In the genomic region with DNA sequence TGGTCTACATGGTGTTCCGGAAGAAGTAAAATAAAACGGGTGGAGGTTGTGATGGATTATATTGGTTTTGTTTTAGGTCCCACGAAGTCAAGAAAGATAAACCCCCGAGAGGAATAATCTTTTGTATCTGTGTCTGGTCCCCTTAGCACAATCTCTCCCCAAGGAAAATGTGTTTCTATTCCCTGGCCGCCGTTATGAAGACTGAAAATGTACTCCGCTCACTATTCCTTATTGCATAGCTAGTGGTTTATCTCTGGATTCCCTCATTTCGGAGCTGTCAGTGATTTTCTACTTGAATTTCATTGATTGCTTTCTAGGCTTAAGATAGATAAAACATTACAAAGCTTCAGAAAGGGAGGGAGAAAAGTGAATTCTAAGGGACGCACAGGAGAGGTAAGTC, we compare ENCODE assay signal across 8 mouse cellular contexts. TPM values are rescaled to one million over a fixed set of nuclear protein-coding genes. Genes with fewer than 3 reads are reported as not detected.
DNase-seq lines count a peak whose midpoint lies in the region; ATAC-seq and TF ChIP-seq lines count a peak whose summit lies in the region.

No protein-coding gene starts in this region.

- ATAC-seq in embryonic facial prominence, embryonic 11.5 days (replicated peaks; ENCODE audit: insufficient number of reproducible peaks, low FRiP score, low TSS enrichment, low read depth): no peak
- ATAC-seq in intestine, embryonic 15.5 days: no peak
- ATAC-seq in neural tube, embryonic 12.5 days (ENCODE audit: low FRiP score, low read depth): no peak
- no peak for ATAC-seq in frontal cortex, adult (ENCODE audit: low TSS enrichment)

- no peaks in the 10 kb centered on the region for H3K9me3 ChIP-seq in embryonic facial prominence, embryonic 11.5 days (replicated peaks; ENCODE audit: control insufficient read depth, low read length)
- H3K9me3 ChIP-seq in intestine, embryonic 15.5 days: no peaks in the 10 kb centered on the region
- H3K9me3 ChIP-seq in neural tube, embryonic 12.5 days: no peaks in the 10 kb centered on the region

- H3K36me3 ChIP-seq in embryonic facial prominence, embryonic 11.5 days (replicated peaks; ENCODE audit: control insufficient read depth, insufficient read depth, low read depth, low read length): no peaks in the 10 kb centered on the region
- no peaks in the 10 kb centered on the region for H3K36me3 ChIP-seq in intestine, embryonic 15.5 days
- H3K36me3 ChIP-seq in neural tube, embryonic 12.5 days: no peaks in the 10 kb centered on the region

- H3K9ac ChIP-seq in embryonic facial prominence, embryonic 11.5 days (replicated peaks; ENCODE audit: low read length): no peak overlapping the region
- H3K9ac ChIP-seq in intestine, embryonic 15.5 days: 0 out of 2 replicates have a peak overlapping the region, but pooled peaks have one; percentile 11
- H3K9ac ChIP-seq in neural tube, embryonic 12.5 days: peak overlapping the region; percentile 100

- H3K4me1 ChIP-seq in embryonic facial prominence, embryonic 11.5 days (ENCODE audit: control insufficient read depth, insufficient read depth, low read length): no peaks in the 10 kb centered on the region
- no peaks in the 10 kb centered on the region for H3K4me1 ChIP-seq in intestine, embryonic 15.5 days (replicated peaks)
- H3K4me1 ChIP-seq in neural tube, embryonic 12.5 days: peaks cover 9% of the 10 kb centered on the region

- peak overlapping the region; percentile 61 for H3K27ac ChIP-seq in layer of hippocampus, adult 2 months
- no peak overlapping the region for H3K27ac ChIP-seq in embryonic facial prominence, embryonic 11.5 days (replicated peaks; ENCODE audit: low read depth, low read length)
- peak overlapping the region; percentile 100; the same call in 1 of the 2 replicates for H3K27ac ChIP-seq in intestine, embryonic 15.5 days
- H3K27ac ChIP-seq in neural tube, embryonic 12.5 days: peak overlapping the region; percentile 100; the same call in 1 of the 2 replicates

- peak overlapping the region; percentile 16 for H3K4me2 ChIP-seq in embryonic facial prominence, embryonic 11.5 days (ENCODE audit: low read depth, low read length)
- H3K4me2 ChIP-seq in intestine, embryonic 15.5 days (replicated peaks): peak overlapping the region; percentile 58
- peak overlapping the region; percentile 62 for H3K4me2 ChIP-seq in neural tube, embryonic 12.5 days (replicated peaks)

- no peak for TF ChIP-seq CTCF in layer of hippocampus, adult 2 months (conservative IDR thresholded peaks at IDR 0.05)

- 14% methylated on average over 9 of the region's 9 CpGs for WGBS in embryonic facial prominence, embryonic 11.5 days
- WGBS in intestine, embryonic 15.5 days: 7% methylated on average over 9 of the region's 9 CpGs
- 16% methylated on average over 9 of the region's 9 CpGs for WGBS in neural tube, embryonic 12.5 days

- H3K27me3 ChIP-seq in embryonic facial prominence, embryonic 11.5 days (ENCODE audit: control insufficient read depth, insufficient read depth, low read length): no peaks in the 10 kb centered on the region
- no peaks in the 10 kb centered on the region for H3K27me3 ChIP-seq in intestine, embryonic 15.5 days (replicated peaks)
- no peaks in the 10 kb centered on the region for H3K27me3 ChIP-seq in neural tube, embryonic 12.5 days (replicated peaks)

- no peak for DNase-seq in layer of hippocampus, adult 2 months (ENCODE audit: low spot score in 2 of 2)
- DNase-seq in layer of hippocampus, adult 8-10 months (ENCODE audit: low spot score in 2 of 2): no peak
- peak; percentile 2 for DNase-seq in embryonic facial prominence, embryonic 11.5 days (ENCODE audit: low spot score)
- DNase-seq in spleen, postnatal 4 days (ENCODE audit: low spot score in 2 of 2): no peak
- no peak for DNase-seq in cerebellum, adult 11 months

- peak overlapping the region; percentile 75 for H3K4me3 ChIP-seq in layer of hippocampus, adult 2 months
- peak overlapping the region; percentile 99 for H3K4me3 ChIP-seq in embryonic facial prominence, embryonic 11.5 days (ENCODE audit: low read depth, low read length)
- peak overlapping the region; percentile 99 for H3K4me3 ChIP-seq in intestine, embryonic 15.5 days (replicated peaks)
- peak overlapping the region; percentile 99 for H3K4me3 ChIP-seq in neural tube, embryonic 12.5 days

RNA-seq across cellular contexts. Expression of a gene that starts 1.7 kb away (rescaled TPM):
- 100 to 1,000 TPM; 119 to 121 TPM for total RNA-seq in layer of hippocampus, adult 2 months (2021)
- total RNA-seq in layer of hippocampus, adult 8-10 months (2022): 100 to 1,000 TPM; 109 to 125 (median 118) TPM
- polyA plus RNA-seq in embryonic facial prominence, embryonic 11.5 days (2014; fragmentation: Nextera tagmentation; extraction: Ambion mirVana): 31.5 and 36.4 TPM in 2 replicates
- polyA plus RNA-seq in intestine, embryonic 15.5 days (2015; fragmentation: Nextera tagmentation; extraction: Ambion mirVana): 12.3 and 12.9 TPM in 2 replicates
- 38.0 and 40.3 TPM in 2 replicates for polyA plus RNA-seq in neural tube, embryonic 12.5 days (2016; fragmentation: Nextera tagmentation; extraction: Ambion mirVana)
